Mouse (Mus musculus): ENCODE data around the gene Cyth3. TPM values are rescaled to one million over a fixed set of nuclear protein-coding genes. Genes with fewer than 3 reads are reported as not detected.

Gene Cyth3
- total RNA-seq, 2 experiments from 2014 or later: 48.1 to 52.4 TPM

DNA sequence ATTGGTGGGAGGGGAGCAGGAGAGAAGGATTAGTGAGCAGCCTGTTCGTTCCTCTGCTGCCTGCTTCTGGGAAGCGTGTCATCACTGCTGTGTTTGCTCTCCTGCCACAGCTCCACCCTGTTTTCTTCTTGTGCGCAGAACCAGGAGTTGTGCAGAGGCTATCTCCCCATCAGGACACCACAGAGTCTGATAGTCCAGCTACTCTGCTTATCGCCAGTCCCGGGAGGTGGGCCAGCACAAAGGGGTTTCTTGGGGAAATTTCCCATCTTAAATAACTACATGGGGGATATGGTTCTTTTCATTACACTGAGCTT lies 11.3 kb downstream of the Cyth3 start:
- no peak for DNase-seq (ENCODE audit: low spot score in 2 of 2)

GRCm38 (mm10) chr5:143633877-143634276 lies 11.6 kb downstream of the Cyth3 start:
- DNase-seq (ENCODE audit: low spot score in 2 of 2): no peak

- DNase-seq (ENCODE audit: low spot score in 2 of 2): no peak
These were observed 12.4 kb downstream of the Cyth3 start for GRCm38 (mm10) chr5:143634550-143635112.

GRCm38 (mm10) chr5:143635358-143635757 lies 13.1 kb downstream of the Cyth3 start:
- DNase-seq (ENCODE audit: low spot score in 2 of 2): no peak

GRCm38 (mm10) chr5:143636173-143636572 lies 13.9 kb downstream of the Cyth3 start:
- no peak for DNase-seq (ENCODE audit: low spot score in 2 of 2)

DNA sequence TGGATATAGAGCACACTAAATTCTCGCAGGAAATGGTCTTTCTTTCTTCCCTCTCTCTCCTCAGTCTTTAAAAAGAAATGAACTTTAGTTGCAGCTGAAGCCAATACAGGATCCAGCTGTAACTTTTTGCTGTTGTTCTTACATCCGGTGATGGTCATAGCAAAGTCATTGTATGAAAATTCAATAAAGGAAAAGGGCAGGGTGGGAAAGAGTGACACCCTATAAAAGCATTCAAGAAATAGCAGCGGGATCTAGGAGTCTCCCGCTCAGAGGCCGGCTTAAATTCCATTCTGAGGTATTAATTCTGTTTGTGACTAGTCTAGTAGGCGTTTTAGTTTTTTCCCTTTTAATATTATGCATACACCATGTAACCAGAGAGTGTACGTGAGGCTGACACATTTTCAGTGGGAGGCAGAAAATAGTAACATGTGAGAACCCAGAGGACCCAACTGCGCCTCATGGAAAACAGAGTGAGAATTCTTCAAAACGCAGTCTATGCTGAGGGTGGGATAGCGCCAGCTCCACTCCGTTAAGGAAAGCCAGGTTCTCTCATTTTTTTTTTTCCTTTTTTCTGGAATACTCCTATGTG lies 15.7 kb downstream of the Cyth3 start:
- peak in 1 of 2 experiments; percentile 74 for DNase-seq (ENCODE audit: low spot score in 2 of 2)

DNA sequence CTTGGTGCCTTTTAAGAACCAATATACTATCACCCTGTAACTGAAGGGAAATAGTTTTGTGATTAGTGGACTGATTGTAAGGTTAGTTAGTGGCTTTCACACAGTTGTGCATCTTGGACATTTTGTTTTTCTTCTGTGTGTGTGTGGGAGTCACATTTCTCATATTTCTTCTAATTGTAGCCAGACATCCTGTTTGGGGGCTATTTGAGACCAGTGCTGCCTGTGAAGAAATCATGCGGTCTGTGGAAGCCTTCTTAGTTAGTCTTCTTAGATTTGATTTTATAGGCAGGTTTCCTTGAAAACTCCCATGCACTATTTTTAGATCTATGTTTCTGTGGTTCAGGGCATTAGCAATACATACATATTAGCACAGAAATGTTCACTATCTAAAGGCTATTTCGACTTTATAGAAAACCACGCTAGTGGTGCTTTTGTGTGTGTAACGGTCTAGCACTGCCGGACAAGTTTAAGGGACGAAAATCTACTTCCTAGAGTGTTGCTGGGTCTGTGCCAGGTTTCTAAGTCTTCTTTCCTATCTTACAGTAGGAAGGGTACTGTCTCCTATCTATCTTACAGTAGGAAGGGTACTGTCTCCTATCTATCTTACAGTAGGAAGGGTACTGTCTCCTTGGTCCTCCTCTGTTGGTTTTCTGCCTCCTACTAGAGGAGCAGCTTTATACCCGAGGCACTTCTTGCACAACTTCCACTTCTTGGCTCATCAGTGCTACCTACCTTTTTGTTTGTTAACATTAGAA lies 16.4 kb downstream of the Cyth3 start:
- no peak for DNase-seq (ENCODE audit: low spot score in 2 of 2)

GRCm38 (mm10) chr5:143639329-143639728 lies 17.1 kb downstream of the Cyth3 start:
- DNase-seq (ENCODE audit: low spot score in 2 of 2): no peak

DNA sequence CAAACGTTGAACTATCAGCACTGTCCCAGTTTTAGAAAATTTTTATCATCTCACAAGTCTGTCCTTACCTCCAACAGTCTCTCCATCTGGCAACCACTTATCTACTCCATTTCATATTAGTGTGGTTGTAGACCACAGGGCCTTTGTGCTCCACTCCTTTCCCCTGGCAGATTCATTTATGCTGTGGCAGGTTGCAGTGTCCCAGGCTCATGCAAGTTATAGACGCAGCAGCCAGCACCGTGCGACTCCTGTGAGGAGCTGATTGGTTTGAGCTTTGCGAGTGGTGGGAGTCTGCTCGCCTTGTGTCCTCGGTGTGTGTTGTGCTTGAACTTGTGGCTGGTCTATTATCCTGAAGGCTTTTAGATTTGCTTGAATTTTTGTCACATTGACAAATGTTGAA lies 17.6 kb downstream of the Cyth3 start:
- no peak for DNase-seq (ENCODE audit: low spot score in 2 of 2)

DNA sequence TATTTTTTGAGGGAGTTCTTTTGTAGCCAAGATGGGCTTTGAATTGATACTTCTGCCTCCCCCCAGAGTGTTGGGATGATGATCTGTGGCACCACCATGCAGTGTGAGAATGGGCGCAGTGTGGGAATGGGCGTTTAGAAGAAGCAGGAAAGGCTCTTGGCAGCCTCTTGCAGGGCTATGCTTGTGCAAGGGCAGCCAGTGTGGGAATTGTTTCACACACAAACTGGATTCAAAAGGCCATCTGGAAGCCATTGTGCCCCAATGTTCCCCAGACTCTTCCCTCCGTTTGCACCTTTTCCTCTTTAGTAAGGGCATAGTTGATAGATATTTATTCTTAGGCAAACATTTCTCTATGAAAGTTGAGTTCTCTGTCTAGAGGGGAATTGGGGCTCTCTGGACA lies 19.3 kb downstream of the Cyth3 start:
- no peak for DNase-seq (ENCODE audit: low spot score in 2 of 2)

- DNase-seq (ENCODE audit: low spot score in 2 of 2): no peak
These were observed 20.1 kb downstream of the Cyth3 start for GRCm38 (mm10) chr5:143642262-143642831.

GRCm38 (mm10) chr5:143645976-143646375 lies 23.7 kb downstream of the Cyth3 start:
- DNase-seq (ENCODE audit: low spot score in 2 of 2): no peak

- DNase-seq (ENCODE audit: low spot score in 2 of 2): no peak
These were observed 25.2 kb downstream of the Cyth3 start for GRCm38 (mm10) chr5:143647412-143647811.

GRCm38 (mm10) chr5:143648058-143648457 lies 25.8 kb downstream of the Cyth3 start:
- no peak for DNase-seq (ENCODE audit: low spot score in 2 of 2)

- no peak for DNase-seq (ENCODE audit: low spot score in 2 of 2)
These were observed 26.9 kb downstream of the Cyth3 start for GRCm38 (mm10) chr5:143649168-143649567.

DNA sequence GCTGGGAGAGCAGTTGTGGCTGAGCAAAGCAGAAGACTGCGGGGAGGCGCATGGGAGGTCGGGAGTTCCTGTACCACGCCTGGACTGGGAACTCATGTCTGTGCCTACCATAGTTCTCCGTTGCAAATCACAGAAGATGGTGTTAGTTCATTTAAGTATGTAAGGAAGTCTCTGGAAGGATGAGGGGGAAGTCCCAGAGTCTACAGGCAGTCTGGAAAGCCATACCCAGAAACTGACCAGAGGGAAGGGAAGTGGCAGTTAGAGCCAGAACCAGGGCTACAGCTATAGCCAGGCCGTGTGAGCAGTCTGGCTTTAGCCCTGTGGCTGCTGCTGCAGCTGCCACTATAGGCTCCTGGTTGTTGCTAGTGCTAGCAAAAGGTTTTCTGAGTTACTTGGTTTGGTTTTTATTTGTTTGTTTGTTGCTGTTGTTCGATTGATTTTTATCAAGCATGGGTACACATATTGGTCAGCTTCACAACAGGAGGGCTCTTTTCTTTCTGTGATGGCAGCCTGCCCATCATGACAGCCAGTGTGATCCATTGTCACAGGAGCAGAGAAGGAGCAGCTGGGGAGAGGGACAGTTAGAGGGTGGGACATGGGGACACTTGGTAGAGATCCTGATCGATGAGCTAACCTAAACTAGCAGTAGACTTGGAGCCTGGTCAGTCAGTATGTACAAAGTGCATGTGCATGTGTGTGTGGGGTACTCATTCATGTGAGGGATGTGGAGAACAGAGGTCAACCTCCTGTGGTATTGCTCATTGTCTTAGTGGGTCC lies 29.8 kb downstream of the Cyth3 start:
- DNase-seq (ENCODE audit: low spot score in 2 of 2): no peak

- no peak for DNase-seq (ENCODE audit: low spot score in 2 of 2)
These were observed 31.2 kb downstream of the Cyth3 start for GRCm38 (mm10) chr5:143653497-143653896.

- DNase-seq (ENCODE audit: low spot score in 2 of 2): no peak
These were observed 32.6 kb downstream of the Cyth3 start for GRCm38 (mm10) chr5:143654670-143655510.

DNA sequence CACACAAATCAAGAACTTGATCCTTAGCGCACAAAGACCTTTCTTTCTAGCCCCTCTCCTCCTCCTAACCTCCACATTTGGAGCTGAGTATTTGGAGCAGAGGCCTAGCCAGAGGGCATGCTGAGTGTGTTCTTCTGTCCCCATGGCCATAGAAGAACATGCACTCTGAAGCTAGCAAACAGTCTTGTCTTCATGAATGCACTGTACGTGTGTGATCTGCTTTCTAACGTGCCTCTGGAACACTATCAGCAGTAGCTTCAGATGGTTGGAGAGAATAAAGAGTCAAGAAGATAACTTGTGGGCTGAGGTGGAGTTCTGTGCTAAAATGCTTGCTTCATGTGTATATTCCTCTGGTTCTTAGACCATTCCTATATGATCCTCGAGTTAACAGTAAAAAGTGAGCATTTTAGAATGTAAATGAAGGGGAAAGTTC lies 33.3 kb downstream of the Cyth3 start:
- DNase-seq (ENCODE audit: low spot score in 2 of 2): no peak

DNA sequence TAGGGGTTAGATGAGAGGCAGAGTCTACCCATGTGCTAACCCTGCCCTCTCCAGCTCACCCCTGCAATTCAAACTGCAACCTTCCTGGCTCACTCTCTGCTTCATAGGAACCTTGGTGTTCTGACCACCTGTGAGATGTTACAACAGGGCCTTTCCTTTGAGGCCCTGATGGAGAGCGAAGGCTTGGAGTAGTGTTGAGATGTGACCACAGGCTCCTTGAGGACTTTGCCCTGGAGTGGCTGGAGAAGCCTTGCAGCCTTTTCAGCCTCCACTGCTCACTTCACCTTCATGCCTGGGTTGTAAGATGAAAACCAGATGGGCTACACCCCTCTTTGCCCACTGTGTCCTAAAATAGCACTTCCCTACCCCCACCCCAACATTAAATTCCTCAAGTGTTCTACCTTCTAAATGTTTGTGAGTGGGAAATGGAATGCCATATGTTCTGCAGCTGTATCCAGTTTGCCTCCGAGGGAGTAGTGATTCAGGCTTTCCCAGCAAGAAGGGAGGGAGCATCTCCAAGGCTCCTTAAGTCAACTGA lies 34.5 kb downstream of the Cyth3 start:
- DNase-seq (ENCODE audit: low spot score in 2 of 2): no peak

Data from layer of hippocampus, postnatal 14 days (tissue).